27 mouse cellular contexts compared by ENCODE assay signal in the genomic region with DNA sequence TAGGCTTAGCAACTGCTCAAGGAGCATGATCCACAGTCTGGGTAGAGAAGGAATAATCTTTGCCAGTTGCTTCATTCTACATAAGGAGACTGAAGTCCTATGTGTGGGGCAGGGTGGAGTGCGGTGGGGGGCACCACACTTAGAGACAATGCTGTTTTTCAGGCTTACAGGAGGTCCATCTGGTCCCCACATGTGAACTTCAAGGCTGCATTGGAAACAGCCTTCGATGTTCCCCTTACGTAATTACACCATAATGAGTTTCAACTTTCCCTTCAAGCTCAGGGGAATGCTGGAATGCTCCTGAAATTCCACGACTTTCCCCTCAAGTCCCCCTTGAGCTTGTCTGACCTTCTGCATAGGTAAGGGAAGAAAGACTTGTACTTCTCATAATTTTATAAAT. TPM values are rescaled to one million over a fixed set of nuclear protein-coding genes. Genes with fewer than 3 reads are reported as not detected.
DNase-seq lines count a peak whose midpoint lies in the region; ATAC-seq lines count a peak whose summit lies in the region.
"Had no signal": no experiment of that assay in that cellular context is flagged by ENCODE, and none has a peak within 500 bp of the region (broad histone marks: within the 10 kb centered on the region; RNA-seq: fewer than 3 reads in every experiment).

No protein-coding gene starts in this region.

- no peak overlapping the region for H3K4me2 ChIP-seq in neural tube, embryonic 15.5 days
- no peak overlapping the region for H3K4me2 ChIP-seq in embryonic facial prominence, embryonic 13.5 days
- no peak overlapping the region for H3K4me2 ChIP-seq in limb, embryonic 11.5 days (ENCODE audit: low read depth, severe bottlenecking)
- no peak overlapping the region for H3K4me2 ChIP-seq in neural tube, embryonic 11.5 days (ENCODE audit: low read depth)
- H3K4me2 ChIP-seq: kidney, embryonic 15.5 days had no signal

- no peaks in the 10 kb centered on the region for H3K9me3 ChIP-seq in neural tube, embryonic 15.5 days (replicated peaks)
- no peaks in the 10 kb centered on the region for H3K9me3 ChIP-seq in embryonic facial prominence, embryonic 13.5 days
- H3K9me3 ChIP-seq in limb, embryonic 11.5 days (ENCODE audit: control insufficient read depth, low read length) = no peaks in the 10 kb centered on the region
- no peaks in the 10 kb centered on the region for H3K9me3 ChIP-seq in neural tube, embryonic 11.5 days (ENCODE audit: control insufficient read depth, low read length)
- H3K9me3 ChIP-seq: kidney, embryonic 15.5 days; midbrain, embryonic 10.5 days had no signal

- no peaks in the 10 kb centered on the region for H3K4me1 ChIP-seq in neural tube, embryonic 15.5 days
- H3K4me1 ChIP-seq in embryonic facial prominence, embryonic 13.5 days = peaks cover 16% of the 10 kb centered on the region
- peaks cover 3% of the 10 kb centered on the region; the same call in 1 of the 2 replicates for H3K4me1 ChIP-seq in limb, embryonic 11.5 days (ENCODE audit: control insufficient read depth, insufficient read depth, low read length)
- H3K4me1 ChIP-seq in neural tube, embryonic 11.5 days (ENCODE audit: control insufficient read depth, insufficient read depth, low read length) = no peaks in the 10 kb centered on the region
- H3K4me1 ChIP-seq: kidney, embryonic 15.5 days had no signal

- peak; percentile 44 for DNase-seq in neural tube, embryonic 10.5 days (ENCODE audit: extremely low spot score, low spot score)
- peak; percentile 70 for DNase-seq in limb, embryonic 11.5 days (ENCODE audit: low spot score)
- DNase-seq in neural tube, embryonic 11.5 days (ENCODE audit: low spot score) = peak; percentile 40
- no peak for DNase-seq in kidney, postnatal 4 days
- no peak for DNase-seq in spleen, adult 12 weeks (ENCODE audit: low spot score)
- no peak for DNase-seq in kidney, adult 18-20 months
- DNase-seq: cerebellum, adult 18-20 months; cerebellum, postnatal 14 days; gastrocnemius, postnatal 36 days; kidney, postnatal 36 days; layer of hippocampus, adult 9-11 months; lung, postnatal 4 days; right cerebral cortex, postnatal 14 days had no signal

- 80% methylated on average over 4 of the region's 4 CpGs for WGBS in neural tube, embryonic 15.5 days
- 20% methylated on average over 4 of the region's 4 CpGs for WGBS in embryonic facial prominence, embryonic 13.5 days
- WGBS in limb, embryonic 11.5 days = 12% methylated on average over 4 of the region's 4 CpGs
- WGBS in neural tube, embryonic 11.5 days = 55% methylated on average over 4 of the region's 4 CpGs

- no peak overlapping the region for H3K4me3 ChIP-seq in neural tube, embryonic 15.5 days (replicated peaks)
- no peak overlapping the region for H3K4me3 ChIP-seq in embryonic facial prominence, embryonic 13.5 days
- no peak overlapping the region for H3K4me3 ChIP-seq in limb, embryonic 11.5 days (ENCODE audit: low read depth, low read length)
- H3K4me3 ChIP-seq in neural tube, embryonic 11.5 days (ENCODE audit: low read depth, low read length) = no peak overlapping the region
- H3K4me3 ChIP-seq: kidney, embryonic 15.5 days; midbrain, embryonic 10.5 days had no signal

- no peaks in the 10 kb centered on the region for H3K36me3 ChIP-seq in neural tube, embryonic 15.5 days
- no peaks in the 10 kb centered on the region for H3K36me3 ChIP-seq in embryonic facial prominence, embryonic 13.5 days
- no peaks in the 10 kb centered on the region for H3K36me3 ChIP-seq in limb, embryonic 11.5 days (ENCODE audit: control insufficient read depth, insufficient read depth, low read length)
- H3K36me3 ChIP-seq in neural tube, embryonic 11.5 days (ENCODE audit: control insufficient read depth, insufficient read depth, low read length) = no peaks in the 10 kb centered on the region
- H3K36me3 ChIP-seq: kidney, embryonic 15.5 days; midbrain, embryonic 10.5 days had no signal

- ATAC-seq in neural tube, embryonic 15.5 days (ENCODE audit: low FRiP score) = no peak
- peak; percentile 80; the same call in 1 of the 2 replicates for ATAC-seq in embryonic facial prominence, embryonic 13.5 days (ENCODE audit: insufficient number of reproducible peaks, insufficient read depth, low FRiP score, low TSS enrichment, low read depth)
- ATAC-seq in limb, embryonic 11.5 days (ENCODE audit: insufficient number of reproducible peaks, low FRiP score, low TSS enrichment, low read depth) = 0 out of 2 replicates have a peak, but pooled peaks have one; percentile 60
- ATAC-seq in neural tube, embryonic 11.5 days (ENCODE audit: insufficient read depth, low FRiP score, low TSS enrichment) = no peak
- ATAC-seq: hindbrain, embryonic 16.5 days; intestine, embryonic 16.5 days; midbrain, embryonic 16.5 days; Patski had no signal

- no peak overlapping the region for H3K27ac ChIP-seq in neural tube, embryonic 15.5 days (replicated peaks)
- peak overlapping the region; percentile 81 for H3K27ac ChIP-seq in embryonic facial prominence, embryonic 13.5 days
- H3K27ac ChIP-seq in limb, embryonic 11.5 days (replicated peaks; ENCODE audit: low read depth, low read length) = 0 out of 2 replicates have a peak overlapping the region, but pooled peaks have one; percentile 49
- H3K27ac ChIP-seq in neural tube, embryonic 11.5 days (ENCODE audit: low read depth, low read length) = no peak overlapping the region
- H3K27ac ChIP-seq: kidney, embryonic 15.5 days; midbrain, embryonic 10.5 days had no signal

- no peaks in the 10 kb centered on the region for H3K27me3 ChIP-seq in neural tube, embryonic 15.5 days (replicated peaks)
- H3K27me3 ChIP-seq in embryonic facial prominence, embryonic 13.5 days = no peaks in the 10 kb centered on the region
- H3K27me3 ChIP-seq in limb, embryonic 11.5 days (ENCODE audit: control insufficient read depth, insufficient read depth, low read length) = no peaks in the 10 kb centered on the region
- no peaks in the 10 kb centered on the region for H3K27me3 ChIP-seq in neural tube, embryonic 11.5 days (ENCODE audit: control insufficient read depth, insufficient read depth, low read length)
- H3K27me3 ChIP-seq: kidney, embryonic 15.5 days; Patski had no signal

- no peak overlapping the region for H3K9ac ChIP-seq in neural tube, embryonic 15.5 days (replicated peaks)
- H3K9ac ChIP-seq in embryonic facial prominence, embryonic 13.5 days = no peak overlapping the region
- H3K9ac ChIP-seq in limb, embryonic 11.5 days (ENCODE audit: low read length) = no peak overlapping the region
- H3K9ac ChIP-seq in neural tube, embryonic 11.5 days (ENCODE audit: low read length) = no peak overlapping the region
- H3K9ac ChIP-seq: kidney, embryonic 15.5 days had no signal

RNA-seq across cellular contexts. Expression of a gene that starts 21.9 kb away (rescaled TPM):
- 0.13 TPM in 1 of 2 replicates, not detected in the other for polyA plus RNA-seq in neural tube, embryonic 15.5 days (2015; fragmentation: Nextera tagmentation; extraction: Ambion mirVana)
- polyA plus RNA-seq in embryonic facial prominence, embryonic 13.5 days (2015; fragmentation: Nextera tagmentation; extraction: Ambion mirVana) = 0.23 and 0.30 TPM in 2 replicates
- not detected in 2 replicates for polyA plus RNA-seq in limb, embryonic 11.5 days (2014; fragmentation: Nextera tagmentation; extraction: Ambion mirVana)
- not detected in 2 replicates for polyA plus RNA-seq in neural tube, embryonic 11.5 days (2014; fragmentation: Nextera tagmentation; extraction: Ambion mirVana)
- polyA plus RNA-seq: intestine, embryonic 16.5 days; kidney, embryonic 15.5 days; liver, adult 2 months; liver, embryonic 16.5 days; lung, embryonic 16.5 days; midbrain, embryonic 10.5 days; spleen, adult 2 months; testis, adult 2 months; urinary bladder, adult 2 months had no signal

RNA-seq across cellular contexts. Expression of a gene that starts 35.5 kb away (rescaled TPM):
- 0.05 and 0.10 TPM in 2 replicates for polyA plus RNA-seq in neural tube, embryonic 15.5 days (2015; fragmentation: Nextera tagmentation; extraction: Ambion mirVana)
- polyA plus RNA-seq in embryonic facial prominence, embryonic 13.5 days (2015; fragmentation: Nextera tagmentation; extraction: Ambion mirVana) = 0.07 and 0.08 TPM in 2 replicates
- polyA plus RNA-seq in limb, embryonic 11.5 days (2014; fragmentation: Nextera tagmentation; extraction: Ambion mirVana) = 0.06 and 0.08 TPM in 2 replicates
- 1.1 and 1.2 TPM in 2 replicates for polyA plus RNA-seq in neural tube, embryonic 11.5 days (2014; fragmentation: Nextera tagmentation; extraction: Ambion mirVana)
- polyA plus RNA-seq: hindbrain, embryonic 16.5 days; intestine, embryonic 16.5 days; liver, adult 2 months; liver, embryonic 16.5 days; midbrain, embryonic 10.5 days; midbrain, embryonic 16.5 days; Patski; spleen, adult 2 months; urinary bladder, adult 2 months had no signal

RNA-seq across cellular contexts. Expression of a gene that starts 58.5 kb away (rescaled TPM):
- 6.3 and 7.3 TPM in 2 replicates for polyA plus RNA-seq in neural tube, embryonic 15.5 days (2015; fragmentation: Nextera tagmentation; extraction: Ambion mirVana)
- polyA plus RNA-seq in embryonic facial prominence, embryonic 13.5 days (2015; fragmentation: Nextera tagmentation; extraction: Ambion mirVana) = 2.1 and 4.3 TPM in 2 replicates
- polyA plus RNA-seq in limb, embryonic 11.5 days (2014; fragmentation: Nextera tagmentation; extraction: Ambion mirVana) = 4.3 and 4.5 TPM in 2 replicates
- polyA plus RNA-seq in neural tube, embryonic 11.5 days (2014; fragmentation: Nextera tagmentation; extraction: Ambion mirVana) = 7.3 and 7.8 TPM in 2 replicates

Comparison
In these comparisons a context has a peak if more than half of its experiments do, and no peak if none do; other contexts are left out.
1. DNase-seq: peak in neural tube, embryonic 10.5 days (single experiment), limb, embryonic 11.5 days (single experiment) and neural tube, embryonic 11.5 days (single experiment); none in kidney, postnatal 4 days (0 of 2), spleen, adult 12 weeks (single experiment) and kidney, adult 18-20 months (single experiment).
2. ATAC-seq: peak in embryonic facial prominence, embryonic 13.5 days (single experiment) and limb, embryonic 11.5 days (single experiment); none in neural tube, embryonic 15.5 days (single experiment) and neural tube, embryonic 11.5 days (single experiment).
3. H3K27ac ChIP-seq: peak in embryonic facial prominence, embryonic 13.5 days (single experiment) and limb, embryonic 11.5 days (single experiment); none in neural tube, embryonic 15.5 days (single experiment) and neural tube, embryonic 11.5 days (single experiment).